Mouse (Mus musculus) bone marrow, adult 2 months (tissue): Measurements from ENCODE around the gene Cetn3.

Source experiments
- CTCF ChIP-seq: fragments of 200-500 bp; IDR thresholded peaks from 2 replicates; pipeline ENCODE4 v1.5.1; 2011; ENCODE audit warnings: low read length, control low read depth; ENCODE audit not compliant: control insufficient read depth, insufficient read depth
- POLR2A ChIP-seq: fragments of 200-500 bp; IDR thresholded peaks from 2 replicates; pipeline ENCODE4 v1.6.1; 2011; ENCODE audit warnings: low read depth, mild to moderate bottlenecking, control low read depth, low read length, borderline replicate concordance; ENCODE audit not compliant: control insufficient read depth

DNA sequence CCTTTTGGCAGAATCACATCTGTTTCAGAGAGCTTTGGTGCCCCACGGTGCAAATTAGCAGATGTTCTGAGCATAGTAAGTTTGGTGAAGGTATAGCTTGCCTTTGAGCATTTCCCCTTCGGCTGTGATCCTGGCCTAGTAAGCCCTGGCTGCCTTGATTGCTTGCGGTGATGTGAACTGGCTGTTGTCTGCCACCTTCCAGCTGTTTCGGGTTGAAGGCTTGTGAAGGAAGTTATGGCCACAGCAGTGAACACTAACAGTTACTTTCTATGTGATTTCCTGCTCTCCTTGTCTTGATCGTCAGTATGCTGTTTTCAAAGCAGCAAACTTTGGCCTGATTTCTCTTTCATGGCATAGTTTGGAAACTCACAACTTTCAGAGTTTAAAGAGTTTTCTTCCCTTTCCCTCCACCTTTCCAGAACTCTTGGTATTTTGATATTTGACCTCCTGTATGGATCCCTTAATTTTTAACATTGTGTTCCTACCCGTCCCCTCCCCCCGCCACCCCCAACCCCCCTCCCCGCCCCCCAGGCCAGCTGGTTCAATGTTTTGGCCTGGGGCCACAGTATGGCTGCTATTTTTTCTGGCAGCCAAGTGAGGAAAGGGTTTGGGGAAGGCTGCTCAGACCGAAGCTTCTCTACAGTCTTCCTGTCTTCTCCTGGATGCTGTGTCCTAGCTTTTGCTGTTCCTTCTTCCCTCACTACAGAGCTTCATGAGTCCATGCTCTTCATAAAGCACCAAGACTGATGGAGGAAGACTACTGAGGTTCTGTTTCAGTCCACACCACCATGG is 53.7 kb downstream of the Cetn3 start:
- no peak for TF ChIP-seq POLR2A
- no peak for TF ChIP-seq CTCF
